Mouse (Mus musculus) lung, postnatal 0 days (tissue): ENCODE results near the gene Tmed10.

Source experiments
- CTCF ChIP-seq: IDR thresholded peaks from 2 replicates; pipeline ENCODE4 v1.5.1; 2016; ENCODE audit warnings: antibody characterized with exemption, mild to moderate bottlenecking
- EP300 ChIP-seq: IDR thresholded peaks from 2 replicates; pipeline ENCODE4 v1.6.1; 2016; ENCODE audit warnings: antibody characterized with exemption, mild to moderate bottlenecking, control low read depth

DNA sequence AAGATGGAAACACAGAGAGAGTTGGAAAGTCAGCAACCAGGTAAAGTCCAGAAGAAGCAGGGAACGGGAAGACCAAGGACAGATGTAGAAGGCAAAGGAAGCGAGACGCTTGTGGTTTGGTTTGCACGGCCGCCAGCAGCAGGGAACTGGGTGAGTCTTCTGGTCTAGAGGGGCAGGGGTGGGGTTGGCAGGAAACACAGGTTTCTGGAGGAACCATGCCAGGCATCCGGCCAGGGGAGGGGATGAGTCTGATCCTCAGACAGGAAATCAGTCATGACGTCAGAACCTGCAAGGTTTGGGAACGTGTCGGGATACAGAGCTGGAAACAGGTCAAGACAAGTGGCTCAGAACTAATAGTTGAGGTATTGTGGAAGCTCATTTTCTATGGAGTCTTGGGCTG lies 43.2 kb upstream of the Tmed10 start:
- TF ChIP-seq CTCF (no peak), EP300 (peak; percentile 87)
